Mouse (Mus musculus) activated CD4-positive, CD25-positive, alpha-beta regulatory T cell, adult 4 months (primary cell): Measurements from ENCODE around the gene Cldn6. TPM values are rescaled to one million over a fixed set of nuclear protein-coding genes. Genes with fewer than 3 reads are reported as not detected.
A peak's percentile ranks its signal among the peaks of the same experiment; 100 is the strongest.

Experiments used
- ATAC-seq: one replicate; pipeline ENCODE4 v1.8.0; 2017
- polyA plus RNA-seq, 2 experiments: library from polyadenylated mRNA; unstranded; fragments of 100-300 nt; shearing (Covaris generic); gene quantifications; one replicate each; pipeline ENCODE4 v1.2.1; 2017

The Cldn6 gene
- polyA plus RNA-seq: not detected

DNA sequence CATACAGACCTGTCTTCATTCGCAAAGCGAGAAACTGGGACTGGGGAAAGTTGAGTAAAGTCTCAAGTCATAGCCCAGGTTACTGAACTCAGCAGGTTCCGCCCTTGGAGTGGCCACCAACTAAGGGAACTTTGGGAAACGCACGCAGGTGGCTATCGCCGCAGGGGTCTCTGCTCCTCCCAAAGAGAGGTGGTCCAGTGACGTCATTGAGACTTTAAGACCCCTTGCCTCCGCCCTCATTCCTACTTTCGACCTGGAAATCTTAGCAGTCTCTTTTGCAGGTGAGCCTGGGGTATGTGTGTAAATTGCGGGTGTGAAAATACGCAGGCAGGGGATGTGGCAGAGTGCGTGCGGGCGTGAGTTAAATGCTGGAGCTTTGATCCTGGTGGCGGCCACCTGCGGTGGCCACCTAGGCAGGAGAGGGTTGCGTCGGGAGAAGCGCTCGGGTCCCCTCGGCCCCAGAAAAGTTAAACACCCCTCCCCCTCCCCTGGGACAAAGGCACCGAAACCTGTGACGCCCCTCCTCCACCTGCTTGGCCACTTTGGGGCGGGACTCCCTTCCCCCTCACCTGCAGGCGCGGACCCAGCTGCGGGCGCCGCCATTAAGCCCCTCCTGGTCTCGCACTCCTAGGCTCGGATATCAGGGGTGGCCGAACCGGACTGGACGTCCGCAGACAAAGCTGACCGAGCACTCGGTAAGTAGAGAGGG lies at the start of gene Cldn6:
Cldn6 (plus strand) TSS at position 123 of the 709 bp plus-strand sequence.
- no peak for ATAC-seq

DNA sequence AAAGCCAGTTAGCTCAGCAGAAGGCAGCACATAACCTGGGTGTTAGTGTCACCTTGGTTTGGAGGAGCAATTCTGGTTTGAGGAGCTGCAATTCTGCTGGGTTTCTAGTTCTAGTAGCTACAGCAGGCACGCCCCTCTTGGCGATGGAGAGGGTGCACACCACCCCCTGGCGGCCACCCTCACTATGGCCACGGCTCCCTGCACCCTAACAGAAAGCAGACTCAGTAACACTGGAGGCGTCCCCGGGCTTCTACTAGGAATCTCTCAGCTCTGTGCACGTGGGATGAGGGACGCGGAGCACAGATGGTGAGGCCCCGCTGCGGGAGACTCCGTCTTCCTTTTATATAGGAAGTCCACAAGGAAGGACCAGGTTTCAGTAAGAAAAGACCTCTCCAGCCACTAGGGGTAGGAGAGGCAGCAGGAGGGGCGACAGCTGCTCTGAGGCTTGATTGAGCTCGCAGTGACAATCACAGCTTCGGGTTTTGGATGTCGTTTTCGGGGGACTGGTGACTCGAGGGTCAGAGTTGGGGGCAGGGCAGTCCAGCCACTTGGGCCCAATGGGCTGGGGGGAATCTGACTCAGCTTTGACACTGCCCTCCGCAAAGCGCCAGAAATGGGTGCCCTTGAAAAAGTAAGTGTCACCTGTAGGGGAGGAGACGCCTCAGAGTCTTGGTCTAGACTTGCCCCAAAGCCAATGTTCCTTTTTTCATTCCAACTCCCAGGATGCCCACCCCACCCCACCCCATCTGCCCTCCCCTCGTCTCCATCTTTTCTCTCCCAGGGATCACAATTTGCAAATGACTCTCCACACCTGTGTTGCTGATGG lies 48.6 kb upstream of the Cldn6 start:
- peak; percentile 94 for ATAC-seq

DNA sequence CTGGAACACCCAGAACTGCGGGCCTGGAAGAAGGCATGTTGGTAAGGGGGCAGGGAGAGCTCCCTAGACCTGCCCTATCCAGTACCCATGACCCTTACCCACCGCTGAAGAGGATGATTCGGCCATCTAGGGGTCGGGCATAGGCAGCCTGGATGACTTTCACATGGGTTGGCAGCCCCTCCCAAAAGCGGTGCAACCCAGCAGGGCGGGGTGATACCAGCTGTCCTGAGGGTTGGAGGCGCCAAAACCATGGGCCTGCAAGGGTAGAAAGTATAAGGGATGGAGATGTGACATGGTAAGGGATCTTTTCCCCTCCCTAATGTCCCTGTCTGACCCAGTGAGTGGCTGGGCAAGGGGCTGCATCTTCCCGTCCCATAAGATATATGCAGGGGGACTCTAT lies 47.8 kb upstream of the Cldn6 start:
- no peak for ATAC-seq

DNA sequence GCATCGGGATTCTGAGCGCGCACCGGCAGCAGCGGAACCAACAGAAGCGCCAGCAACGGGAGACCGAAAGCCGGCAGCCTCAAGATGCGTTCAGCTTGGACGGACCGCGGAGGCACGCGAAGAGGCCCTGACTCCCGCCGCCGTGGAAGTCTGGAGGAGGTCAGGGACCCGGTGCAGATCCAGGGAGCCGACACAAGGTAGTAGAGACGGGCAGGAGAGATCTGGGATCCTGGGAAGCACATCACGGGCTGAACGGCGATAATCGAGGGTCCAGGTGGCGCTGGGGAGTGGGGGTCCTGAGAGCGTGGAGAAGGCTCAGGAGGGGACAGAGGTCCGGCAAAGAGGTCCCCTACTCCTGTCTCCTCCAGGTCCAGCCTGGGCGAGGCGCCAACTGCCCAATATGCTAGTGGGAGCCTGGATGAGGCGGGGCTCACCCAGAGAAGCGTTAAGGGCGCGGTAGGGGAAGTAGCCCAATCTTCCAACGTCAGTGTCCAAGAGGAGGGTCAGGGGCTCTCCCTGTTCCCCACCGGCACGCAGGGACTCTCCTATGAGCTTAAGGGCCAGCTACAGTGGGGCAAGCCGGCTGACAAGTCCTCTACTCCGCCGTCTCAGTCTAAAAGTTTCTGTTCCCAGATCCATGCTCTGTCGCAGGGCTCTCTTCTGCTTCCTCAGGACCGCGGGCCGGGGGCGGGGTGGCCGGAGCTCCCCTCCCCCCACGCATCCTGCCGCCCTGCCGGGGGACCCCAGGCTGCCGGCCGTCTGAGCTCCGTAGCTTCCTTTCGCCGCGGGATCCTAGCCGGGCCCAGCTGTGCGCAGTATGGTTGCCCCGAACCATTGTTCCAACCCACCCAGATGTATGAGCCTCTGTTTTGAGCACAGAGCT lies 34.2 kb upstream of the Cldn6 start, which contains the start of gene Mmp25:
Mmp25 (minus strand) TSS at position 665 of the 883 bp plus-strand sequence.
- no peak for ATAC-seq

DNA sequence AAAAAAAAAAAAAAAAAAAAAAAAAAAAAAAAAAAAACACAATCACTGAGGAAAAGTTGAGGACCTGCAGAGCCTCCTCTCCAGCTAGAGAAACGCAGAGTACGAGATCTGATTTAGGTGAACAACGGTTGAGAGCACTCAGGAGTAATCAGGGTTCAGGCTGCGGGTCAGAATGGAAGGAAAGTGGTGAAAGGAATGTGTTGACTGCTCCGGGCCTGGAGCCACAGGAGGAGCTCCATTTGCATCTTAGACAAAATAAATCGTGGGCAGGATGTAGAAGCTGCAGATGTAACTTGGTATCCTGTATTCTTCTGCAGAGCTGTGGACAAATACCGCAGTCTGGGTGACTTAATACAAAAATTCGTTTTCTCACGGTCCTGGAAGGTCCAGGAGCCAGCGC lies 33.2 kb upstream of the Cldn6 start:
- ATAC-seq: no peak

DNA sequence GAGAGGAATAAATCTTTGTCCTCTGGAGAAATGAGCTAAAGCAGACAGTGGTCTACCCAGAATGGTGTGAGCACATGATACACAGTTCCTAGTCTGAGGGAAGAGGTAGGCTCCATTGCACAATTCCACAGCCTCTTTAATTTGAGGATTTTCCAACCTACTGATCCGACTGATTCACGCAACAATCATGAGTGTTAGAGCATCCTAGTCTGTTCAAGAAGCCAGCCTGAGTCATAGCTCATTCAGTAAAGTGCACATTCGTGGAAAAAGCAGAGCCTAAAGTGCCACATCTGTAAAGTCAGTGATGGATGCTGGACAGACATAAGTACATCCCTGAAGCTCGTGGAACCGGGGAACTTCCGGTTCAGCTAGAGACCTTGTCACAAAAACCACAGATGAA lies 27.7 kb upstream of the Cldn6 start:
- ATAC-seq: no peak

DNA sequence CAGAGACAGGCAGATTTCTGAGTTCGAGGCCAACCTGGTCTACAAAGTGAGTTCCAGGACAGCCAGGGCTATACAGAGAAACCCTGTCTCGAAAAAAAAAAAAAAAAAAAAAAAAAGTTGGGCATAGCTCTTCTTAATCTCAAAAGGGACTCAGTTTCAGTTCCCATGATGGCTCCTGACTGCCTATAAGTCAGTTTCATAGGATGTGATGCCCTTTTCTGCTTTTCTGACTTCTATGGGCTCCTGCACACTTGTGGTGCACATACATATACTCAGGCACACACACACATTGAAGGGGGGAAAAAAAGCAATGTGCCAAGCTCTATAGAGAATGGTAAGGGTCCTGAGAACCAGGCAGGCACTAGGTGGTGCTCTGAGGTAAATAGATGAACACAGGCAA lies 25.7 kb upstream of the Cldn6 start:
- no peak for ATAC-seq

DNA sequence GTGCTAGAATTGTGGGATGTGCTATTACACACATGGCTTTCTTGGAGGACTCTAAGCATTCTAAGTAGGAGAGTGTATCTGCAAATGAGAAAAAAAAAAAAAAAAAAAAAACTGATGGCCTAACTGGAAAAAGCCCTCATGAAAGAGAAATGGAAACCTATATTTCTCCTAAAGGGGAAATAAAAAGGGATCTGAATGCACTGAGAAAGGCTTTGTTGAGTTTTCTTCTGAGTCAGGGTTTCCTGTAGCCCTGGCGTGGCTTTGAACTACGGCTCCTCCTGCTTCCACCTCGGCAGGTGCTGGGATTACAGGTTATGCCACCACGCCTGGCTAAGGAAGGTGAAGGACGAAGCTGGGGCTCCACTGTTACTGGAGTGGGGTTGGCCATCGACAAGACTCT lies 25.0 kb upstream of the Cldn6 start:
- no peak for ATAC-seq

DNA sequence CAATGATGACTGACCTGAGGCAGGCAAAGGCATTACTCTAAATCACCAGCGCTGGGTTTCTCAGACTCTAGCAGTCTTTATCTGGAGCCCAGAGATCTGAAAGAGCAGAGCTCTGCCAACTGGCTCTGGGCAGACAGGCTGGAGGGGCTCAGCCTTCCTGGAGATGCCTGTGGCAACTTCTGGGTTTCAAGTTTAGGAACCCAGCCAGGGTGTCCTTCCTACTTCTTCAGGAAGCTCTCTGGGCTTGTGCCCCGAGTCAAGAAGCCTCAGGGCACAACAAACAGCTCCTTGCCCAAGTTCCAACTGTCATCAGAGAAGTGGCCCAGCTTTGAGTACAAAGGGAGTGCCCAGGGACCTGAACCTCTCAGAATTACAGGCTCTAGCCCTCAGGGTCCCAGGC lies 24.6 kb upstream of the Cldn6 start:
- ATAC-seq: no peak

DNA sequence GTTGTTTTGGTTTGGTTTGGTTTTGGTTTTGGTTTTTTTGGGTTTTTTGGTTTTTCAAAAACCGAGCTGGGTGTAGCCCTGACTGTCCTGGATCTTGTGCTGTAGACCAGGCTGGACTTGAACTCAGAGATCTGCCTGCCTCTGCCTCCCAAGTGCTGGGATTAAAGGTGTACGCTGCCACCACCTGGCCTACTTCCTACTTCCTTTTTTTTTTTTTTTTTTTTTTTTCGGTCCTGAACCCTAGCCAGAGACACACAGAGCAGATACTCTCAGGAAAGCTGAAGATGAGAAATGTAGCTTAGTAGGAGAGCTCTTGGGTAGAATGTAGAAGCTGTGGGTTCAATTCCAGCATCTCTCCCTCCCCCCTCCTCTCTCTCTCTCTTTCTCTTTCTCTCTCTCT lies 20.6 kb upstream of the Cldn6 start:
- ATAC-seq: no peak

DNA sequence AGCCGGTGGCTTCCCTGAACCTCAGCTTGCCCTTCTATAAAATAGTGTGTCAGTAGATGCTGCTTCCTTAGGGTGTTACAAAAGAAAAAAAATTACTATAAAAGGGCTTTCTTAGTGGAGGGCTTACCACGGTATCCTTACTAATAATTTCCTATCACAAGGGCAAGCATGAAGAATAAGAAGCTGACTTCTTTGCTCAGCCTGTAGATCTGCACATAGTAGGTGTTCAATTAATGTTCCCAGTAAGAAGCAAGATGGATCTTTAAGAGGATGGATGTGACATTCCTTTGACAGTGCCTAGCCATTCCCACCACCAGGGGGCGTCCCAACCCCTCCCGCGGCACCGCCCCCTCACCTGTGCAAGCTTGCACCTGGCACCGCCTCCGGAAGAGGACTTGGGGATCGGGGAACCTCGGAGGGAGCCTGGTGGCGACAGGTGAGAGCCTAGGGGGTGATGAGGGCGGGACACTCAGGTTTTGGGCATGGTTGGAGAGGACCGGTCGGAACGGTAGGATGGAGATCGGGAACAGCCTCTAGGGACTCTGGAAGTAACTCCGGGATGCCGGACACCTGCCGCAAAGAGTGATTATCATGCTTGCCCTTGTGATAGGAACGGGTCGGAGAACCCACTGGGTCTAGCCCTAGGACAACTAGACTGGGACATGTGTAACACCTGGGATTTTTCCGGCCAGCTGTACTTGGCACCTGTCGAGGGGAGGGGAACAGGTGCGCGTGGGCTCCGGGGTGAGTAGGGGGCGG lies 18.8 kb upstream of the Cldn6 start, which contains the start of gene Bicdl2:
Bicdl2 (plus strand) TSS at position 390 of the 759 bp plus-strand sequence.
- no peak for ATAC-seq

DNA sequence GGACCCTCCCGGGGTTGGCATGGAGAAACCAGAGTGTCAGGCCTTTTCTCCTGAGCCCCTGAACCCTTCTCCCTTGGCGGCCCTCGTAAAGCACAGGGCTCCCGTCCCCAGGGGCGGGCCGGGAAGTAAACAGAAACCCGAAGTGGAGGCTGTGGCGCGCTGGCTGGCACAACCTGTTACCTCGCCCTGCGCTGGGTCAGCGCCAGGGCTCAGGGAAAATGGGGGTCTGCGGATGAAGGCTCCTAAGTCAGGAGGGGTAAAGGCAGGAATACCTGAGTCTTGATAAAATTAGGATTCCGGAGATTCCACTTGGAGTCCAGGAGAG lies 18.2 kb upstream of the Cldn6 start:
- no peak for ATAC-seq

DNA sequence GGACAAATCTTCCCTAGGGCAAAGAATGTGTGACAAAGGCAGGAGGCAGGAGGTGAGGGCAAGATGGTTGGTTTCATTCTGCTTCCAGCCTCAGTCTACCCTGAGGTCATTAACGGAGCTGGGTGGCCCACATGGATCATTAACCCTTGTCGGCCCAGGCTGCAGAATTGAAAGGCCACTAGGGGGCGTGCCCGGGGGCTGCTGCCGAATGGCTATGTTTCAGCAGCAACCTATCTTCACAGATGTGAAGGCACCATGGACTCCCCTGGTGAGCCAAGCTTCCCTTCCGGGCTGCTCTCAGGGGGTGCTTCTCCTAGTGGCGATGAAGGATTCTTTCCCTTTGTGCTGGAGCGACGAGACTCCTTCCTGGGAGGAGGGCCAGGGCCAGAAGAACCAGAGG lies 17.5 kb upstream of the Cldn6 start:
- no peak for ATAC-seq

DNA sequence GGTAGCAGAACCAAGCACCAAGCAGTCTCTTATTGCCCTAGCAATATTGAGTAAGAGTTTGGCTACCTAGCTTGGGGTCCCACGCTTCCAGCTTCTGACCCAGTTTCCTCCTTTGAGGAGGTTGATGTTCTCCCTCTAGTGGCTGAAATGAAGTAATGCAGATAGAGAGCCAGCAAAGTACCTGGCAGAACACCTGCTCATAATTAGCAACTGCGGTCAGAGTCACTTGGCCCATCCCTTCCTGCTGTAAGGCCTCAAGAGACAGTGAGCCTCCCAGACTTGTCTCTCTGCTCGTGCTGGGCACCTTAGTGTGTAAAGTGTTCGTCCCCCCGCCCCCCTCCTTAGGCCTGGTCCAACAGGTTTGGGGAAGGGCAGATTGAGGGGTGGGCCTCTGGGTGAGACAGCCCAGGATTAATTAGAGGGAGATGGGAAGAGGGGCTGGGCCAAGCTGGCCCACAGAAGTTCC lies 14.5 kb upstream of the Cldn6 start:
- ATAC-seq: peak; percentile 67

DNA sequence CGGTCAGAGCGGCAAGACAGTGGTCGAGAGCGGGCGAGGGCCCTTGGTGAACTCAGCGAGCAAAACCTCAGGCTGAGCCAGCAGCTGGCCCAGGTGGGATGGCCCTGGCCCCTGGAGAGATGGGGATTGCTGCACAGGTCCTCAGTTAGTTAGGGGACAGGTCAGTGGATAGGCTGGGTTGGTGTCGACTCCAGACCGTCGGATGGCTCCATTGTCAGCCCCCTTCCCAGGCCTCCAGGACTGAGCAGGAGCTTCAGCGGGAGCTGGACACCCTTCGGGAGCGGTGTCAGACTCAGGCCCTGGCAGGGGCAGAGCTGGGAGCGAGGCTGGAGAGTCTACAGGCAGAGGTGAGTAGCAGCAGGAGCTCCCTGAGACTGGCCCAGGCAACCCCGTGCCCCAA lies 13.5 kb upstream of the Cldn6 start:
- ATAC-seq: no peak

DNA sequence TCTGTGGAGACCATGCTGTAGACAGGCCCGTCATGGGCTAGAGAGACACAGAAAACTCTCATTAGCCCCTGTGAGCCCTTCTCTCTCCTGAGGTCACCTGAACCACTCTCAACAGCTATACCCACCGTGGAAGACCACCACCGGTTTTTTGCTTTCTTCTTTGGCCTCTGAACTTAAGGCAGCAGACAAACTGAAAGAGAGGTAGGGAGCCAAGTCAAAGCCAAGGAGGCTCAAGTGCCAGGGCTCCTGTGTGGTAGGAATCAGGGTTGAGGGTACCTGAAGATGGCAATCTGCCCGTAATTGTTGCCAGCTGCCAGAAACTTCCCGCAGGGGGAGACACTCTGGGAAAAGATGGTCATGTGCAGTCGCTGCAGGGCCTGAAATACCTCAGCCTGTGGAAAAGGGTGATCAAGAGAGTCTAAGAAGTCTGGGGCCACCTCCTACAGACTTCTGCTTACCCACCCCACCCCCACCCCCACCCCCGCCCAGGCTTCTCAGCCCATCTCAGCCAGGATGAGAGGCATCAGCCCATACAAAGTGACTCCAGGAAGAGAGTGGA lies 8.5 kb upstream of the Cldn6 start:
- ATAC-seq: no peak

DNA sequence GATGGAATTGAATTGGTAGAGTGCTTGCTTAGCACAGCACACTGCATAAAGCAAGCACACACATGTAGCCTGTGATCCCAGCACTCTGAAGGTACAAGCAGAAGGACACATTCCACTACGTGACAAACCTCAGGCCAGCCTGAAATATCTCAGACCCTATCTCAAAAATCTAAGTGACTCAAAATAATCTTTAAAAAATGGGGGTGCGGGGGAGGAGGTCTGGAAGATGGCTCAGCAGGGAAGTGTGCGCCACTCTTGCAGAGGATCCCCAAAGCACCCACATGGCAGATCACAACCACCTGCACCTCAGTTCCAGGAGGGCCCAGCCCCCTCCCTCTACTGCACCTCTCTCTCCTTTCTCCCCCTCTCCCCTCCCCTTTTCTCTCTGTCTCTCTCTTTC lies 7.5 kb upstream of the Cldn6 start:
- ATAC-seq: no peak

DNA sequence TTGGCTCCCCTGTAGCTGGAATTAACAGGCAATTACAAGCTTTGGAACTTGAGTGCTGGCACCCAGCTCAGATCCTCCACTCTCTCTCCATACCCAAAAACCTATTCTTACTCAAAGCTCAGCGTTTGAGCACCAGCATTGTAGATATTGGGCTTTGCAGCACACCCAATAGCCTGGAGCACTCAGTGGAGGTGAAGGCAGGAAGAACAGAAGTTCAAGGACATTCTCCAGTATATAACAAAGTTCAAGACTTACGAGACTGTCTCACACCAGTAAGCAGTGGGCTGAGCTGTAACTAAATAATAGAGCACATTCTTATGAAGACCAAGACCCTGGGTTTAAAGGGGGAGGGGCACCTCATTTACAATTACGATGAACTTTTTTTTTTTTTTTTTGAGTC lies 6.3 kb upstream of the Cldn6 start:
- ATAC-seq: no peak

DNA sequence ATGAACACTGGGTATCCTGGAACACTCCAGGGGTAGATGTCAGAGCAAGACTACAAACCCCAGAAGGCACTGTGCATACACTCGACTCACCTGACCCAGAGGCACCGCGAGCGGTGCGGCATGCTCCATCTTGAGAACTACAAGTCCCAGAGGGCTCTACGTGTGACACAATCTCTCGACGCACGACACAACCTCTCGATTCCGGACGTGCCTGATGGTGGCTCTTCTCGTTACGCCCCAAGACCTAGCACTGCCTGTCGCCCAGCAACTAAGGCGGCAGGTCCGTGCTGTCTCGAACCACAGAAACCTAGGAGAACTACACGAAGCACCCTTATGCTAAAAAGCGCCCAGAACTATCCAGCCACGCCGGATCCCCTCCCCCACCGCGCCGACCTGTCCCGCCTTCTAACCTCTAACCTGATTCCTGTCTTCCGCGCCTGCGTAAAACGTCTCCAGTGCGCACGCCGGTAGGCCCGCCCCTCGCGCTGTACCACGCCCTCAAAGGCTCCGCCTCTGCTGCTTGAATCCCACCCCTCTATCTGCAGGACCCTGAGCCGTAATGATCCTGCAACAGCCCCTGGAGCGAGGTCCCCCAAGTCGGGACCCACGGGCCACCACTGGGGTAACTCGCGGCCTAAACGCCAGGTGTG lies 5.5 kb upstream of the Cldn6 start, which contains the start of the genes Hcfc1r1 and Thoc6:
Hcfc1r1 (plus strand) TSS at position 173 of the 650 bp plus-strand sequence.
Thoc6 (minus strand) TSS at position 459 of the 650 bp plus-strand sequence.
- ATAC-seq: peak; percentile 92

DNA sequence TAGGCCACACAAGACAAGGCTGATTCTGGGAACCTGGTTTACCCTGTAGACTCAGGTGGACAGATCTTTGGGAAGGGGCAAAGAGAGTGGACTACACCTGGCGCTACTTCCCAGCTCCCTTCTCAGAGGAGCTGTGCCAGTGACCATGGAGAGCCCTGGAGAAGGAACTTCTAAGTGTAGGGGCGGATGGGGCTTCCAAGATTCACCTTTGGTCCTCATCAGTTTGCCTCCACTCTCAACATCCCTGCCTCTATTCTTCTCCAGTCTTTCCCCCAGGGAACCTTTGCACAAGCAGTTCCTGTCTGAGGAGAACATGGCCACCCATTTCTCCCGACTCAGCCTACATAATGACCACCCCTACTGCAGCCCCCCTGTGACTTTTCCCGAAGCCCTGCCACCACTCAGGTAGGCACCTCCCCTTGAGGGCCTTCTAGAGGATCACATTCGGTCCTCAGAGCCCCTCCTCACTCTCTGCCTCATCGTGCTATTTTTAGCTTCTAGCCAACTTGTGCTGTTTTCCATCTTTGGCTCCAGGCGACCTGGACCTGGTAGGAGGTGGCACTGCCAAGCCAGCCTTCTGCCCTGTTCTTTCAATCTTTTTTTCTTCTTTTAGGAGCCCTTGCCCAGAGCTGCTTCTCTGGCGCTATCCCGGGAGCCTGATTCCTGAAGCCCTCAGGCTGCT lies 4.6 kb upstream of the Cldn6 start:
- no peak for ATAC-seq

DNA sequence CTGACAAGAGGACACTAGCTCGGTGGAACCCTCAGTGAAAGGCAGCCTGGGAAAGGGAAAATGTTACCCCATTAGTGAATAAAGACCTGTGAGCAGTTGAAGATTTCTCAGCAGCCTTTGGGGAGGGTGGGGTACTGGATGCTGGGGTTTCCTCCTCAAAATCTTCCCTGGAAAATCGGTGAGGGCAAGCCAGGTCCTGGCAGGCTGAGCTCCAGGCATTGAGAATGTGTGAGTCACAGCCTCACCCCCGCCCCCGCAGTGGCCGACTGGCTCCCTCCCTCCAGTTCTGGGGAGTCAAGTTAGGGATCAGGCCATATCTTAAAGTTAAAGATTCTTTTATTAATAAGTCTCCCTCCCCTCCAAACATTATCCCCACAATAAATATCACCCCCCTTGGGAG lies 3.9 kb upstream of the Cldn6 start:
- ATAC-seq: no peak
